Mouse (Mus musculus) adipocyte (in vitro differentiated cells): ENCODE measurements at regions not wholly inside any gene's neighbourhood (a gene's known extent, or its start where the extent isn't known, plus 50 kb on each side); places are given as distances from the start of the nearest gene placed in this dataset.
A peak's percentile ranks its signal among the peaks of the same experiment; 100 is the strongest.

Experiments
- DNase-seq: peaks from one replicate; pipeline ENCODE4 v3.0.0-alpha.2; 2016; ENCODE audit warnings: low spot score

DNA sequence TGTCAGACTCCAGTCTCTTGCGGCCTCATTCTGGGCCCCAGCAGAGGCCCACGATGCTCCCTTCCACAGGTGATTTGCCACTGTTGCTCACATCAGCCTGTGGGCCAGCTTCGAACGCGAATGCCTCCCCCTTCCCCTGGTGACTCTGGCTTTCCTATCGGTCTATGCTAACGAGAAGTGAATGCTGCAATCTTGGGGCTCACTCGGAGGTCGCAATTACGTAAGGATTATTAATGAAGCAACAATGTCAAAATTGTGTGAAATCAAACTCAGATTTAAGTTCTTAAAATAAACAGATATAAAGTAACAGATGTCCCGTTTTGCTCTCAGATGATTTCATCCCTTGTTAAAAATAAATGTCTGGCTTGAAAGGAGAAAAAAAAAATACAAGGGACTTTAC, 572.3 kb downstream of the Bnc2 start:
- no peak for DNase-seq

GRCm38 (mm10) chr4:84108592-84108991, 566.5 kb downstream of the Bnc2 start:
- no peak for DNase-seq

- DNase-seq: no peak
Observed at GRCm38 (mm10) chr4:84109771-84110503, 565.1 kb downstream of the Bnc2 start.

- no peak for DNase-seq
Observed at GRCm38 (mm10) chr4:84114162-84115040, 560.7 kb downstream of the Bnc2 start.

- DNase-seq: no peak
Observed at GRCm38 (mm10) chr4:84118284-84118919, 556.7 kb downstream of the Bnc2 start.

DNA sequence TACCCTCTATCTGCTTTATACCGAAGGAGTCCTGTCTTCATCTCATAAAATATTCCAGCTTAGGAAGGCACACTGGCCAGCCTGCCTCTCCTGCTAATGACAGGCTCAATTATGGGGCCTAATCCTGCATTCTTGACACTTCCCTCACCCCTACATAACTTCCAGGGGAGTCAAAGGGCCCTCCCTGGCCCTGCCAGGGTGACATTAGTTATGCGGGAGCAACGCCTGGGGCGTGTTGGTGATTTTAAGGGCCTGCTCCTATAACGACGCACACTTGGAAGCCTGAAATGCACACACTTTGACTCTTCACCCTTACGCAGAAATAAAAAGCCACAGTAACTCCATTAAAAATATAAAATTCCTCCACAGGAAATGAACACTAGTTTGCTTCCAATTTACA, 555.5 kb downstream of the Bnc2 start:
- DNase-seq: no peak

- no peak for DNase-seq
Observed at GRCm38 (mm10) chr4:84120330-84120729, 554.7 kb downstream of the Bnc2 start.

DNA sequence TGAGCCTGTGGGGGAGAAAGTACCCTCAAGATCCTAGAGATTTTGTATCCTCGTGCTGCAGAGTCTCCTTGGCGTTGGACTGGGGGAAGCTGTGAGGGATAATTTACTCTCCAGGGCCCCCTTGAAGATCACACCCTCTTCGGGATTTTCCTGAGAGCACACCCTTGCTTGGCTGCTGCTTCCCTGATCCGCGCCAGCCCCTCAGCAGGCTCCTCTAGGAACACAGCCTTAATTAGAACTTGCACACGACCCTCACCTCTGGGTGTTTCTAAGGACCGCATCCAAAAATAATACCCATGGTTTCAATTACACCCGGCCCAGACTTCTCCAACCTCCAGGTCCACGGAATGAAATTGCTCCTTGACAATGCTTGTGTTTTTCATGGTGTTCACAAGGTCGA, 553.6 kb downstream of the Bnc2 start:
- no peak for DNase-seq

GRCm38 (mm10) chr4:84126400-84126799, 548.7 kb downstream of the Bnc2 start:
- DNase-seq: no peak

DNA sequence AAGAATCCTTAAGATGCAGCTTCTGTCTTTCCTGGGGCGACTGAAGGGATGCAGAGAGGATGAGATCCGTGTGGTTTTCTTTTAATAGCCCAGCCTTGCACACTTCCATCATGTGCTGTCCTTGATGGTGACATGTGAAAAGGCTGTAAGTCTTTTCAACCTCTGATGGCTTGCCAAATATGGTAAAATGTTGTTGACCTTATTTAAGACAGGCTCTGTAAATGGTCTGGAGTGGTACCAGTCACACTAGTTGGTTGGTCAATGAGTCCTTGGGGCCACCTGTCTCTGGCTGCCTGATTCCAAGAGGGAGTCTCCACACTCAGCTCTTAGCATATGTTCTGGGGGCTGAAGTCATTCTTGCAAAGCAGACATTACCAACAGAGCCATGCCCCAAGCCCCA, 547.7 kb downstream of the Bnc2 start:
- DNase-seq: no peak

DNA sequence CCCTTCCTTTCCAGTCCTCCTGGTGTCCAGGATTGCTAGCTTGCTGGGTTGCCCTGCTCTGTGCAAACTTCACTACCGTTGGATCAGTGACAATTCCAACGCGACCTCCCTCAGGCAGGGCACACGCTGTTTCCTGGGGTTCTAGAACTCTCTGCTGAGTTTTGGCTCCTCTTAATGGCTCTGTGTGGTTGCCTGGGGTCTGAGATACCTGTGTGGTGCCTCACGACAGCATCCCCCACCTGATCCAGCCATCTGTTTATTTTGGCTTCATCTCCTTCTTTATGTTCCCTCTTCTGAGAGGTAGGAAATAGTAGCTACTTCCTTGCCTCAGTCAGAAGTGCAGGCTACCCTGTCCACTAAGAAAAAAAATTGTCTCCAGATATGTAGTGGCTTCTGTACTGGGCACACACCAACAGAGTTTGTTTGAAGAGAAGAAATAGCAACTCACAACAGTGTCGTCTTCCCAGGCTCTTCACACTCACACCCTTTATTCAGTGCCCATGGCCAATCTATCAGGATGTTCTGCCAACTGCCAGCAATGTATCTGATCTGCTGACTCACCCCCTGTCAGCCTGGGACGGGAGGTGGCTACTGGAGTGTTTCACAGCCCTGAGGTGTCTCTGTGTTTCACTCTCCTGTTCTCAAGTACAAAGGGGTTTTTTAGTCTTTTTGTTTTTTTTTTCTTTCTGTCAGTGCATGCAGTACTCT, 544.1 kb downstream of the Bnc2 start:
- DNase-seq: peak; percentile 5

- DNase-seq: no peak
Observed at GRCm38 (mm10) chr4:84135740-84136139, 539.3 kb downstream of the Bnc2 start.

GRCm38 (mm10) chr4:84137171-84137919, 537.7 kb downstream of the Bnc2 start:
- DNase-seq: no peak

DNA sequence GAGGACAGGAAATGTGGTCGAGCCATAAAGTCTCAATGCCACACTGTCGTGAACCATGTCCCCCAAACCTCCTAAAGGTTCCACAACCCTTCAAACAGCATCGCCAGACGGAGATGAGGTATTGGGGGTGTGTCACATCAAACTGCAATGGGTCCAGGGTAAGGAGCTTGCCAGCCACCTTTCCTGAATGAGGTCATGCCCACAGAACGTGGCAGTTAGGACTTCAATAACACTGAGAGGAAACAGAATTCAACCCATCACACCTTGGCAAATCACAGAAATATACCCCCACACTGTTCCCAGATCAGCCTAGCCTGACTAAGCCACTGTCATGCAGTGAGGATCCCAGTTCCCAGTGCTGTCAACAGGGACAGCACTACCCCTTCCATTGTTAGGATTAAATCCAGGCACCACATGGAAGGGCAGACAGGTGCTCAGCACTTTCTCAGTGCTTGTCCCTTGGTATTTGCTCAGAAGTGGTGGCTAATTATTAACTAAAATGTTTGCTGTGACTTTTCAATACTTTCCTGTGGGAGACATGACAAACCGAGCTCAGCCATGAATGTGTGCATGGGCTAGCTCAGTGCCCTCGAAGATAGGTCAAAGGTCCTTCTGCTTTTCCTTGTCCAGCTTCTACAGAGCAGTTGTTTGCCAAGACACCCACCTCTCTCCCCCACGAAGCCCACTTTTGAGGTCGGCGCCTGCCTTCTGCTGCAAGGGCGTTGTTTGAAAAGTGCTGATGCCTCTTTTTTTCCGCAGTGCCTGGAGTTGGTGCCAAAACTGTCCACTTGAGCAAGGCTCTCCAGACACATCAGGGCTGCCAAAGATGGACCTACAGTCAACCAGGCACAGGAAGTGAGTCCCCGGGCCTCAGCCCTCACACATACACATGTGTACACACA, 525.7 kb downstream of the Bnc2 start:
- DNase-seq: no peak

DNA sequence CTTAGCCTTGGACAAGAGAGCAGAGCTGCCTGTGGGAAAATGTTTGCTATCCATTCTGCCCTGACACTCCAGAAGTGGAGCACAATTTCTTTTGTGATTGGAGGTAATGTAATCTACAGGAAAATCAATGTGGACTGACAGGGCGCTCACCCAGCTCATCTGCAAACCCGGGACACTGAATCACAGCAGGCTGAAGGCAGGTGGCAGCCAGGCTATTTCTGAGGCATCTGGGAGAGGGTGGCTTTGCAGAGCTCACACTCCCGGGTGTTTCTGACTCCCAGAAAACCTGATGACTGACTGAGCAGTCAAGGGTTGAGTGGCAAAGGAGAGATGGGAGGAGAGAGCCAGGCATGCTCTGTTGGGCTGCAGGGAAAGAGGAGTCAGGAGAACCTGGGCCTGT, 524.4 kb downstream of the Bnc2 start:
- no peak for DNase-seq

DNA sequence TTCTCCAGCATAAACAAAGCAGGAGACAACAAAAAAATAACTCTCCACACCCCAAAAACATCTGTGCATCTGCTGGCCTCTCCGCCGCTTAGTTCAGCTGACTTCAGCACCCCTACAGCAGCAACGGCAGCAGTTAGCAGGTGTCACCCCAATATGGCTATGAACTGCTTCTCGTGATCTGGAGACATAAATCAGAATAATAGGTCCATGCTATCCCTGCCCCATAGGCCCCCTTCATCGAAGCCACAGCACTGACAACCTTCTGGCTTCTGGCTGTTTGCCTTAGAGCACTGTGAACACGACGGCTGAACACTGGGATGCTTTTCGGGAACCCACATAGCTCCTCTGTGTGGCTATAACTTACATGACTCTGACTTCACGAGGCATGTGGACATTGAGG, 523.8 kb downstream of the Bnc2 start:
- DNase-seq: no peak

DNA sequence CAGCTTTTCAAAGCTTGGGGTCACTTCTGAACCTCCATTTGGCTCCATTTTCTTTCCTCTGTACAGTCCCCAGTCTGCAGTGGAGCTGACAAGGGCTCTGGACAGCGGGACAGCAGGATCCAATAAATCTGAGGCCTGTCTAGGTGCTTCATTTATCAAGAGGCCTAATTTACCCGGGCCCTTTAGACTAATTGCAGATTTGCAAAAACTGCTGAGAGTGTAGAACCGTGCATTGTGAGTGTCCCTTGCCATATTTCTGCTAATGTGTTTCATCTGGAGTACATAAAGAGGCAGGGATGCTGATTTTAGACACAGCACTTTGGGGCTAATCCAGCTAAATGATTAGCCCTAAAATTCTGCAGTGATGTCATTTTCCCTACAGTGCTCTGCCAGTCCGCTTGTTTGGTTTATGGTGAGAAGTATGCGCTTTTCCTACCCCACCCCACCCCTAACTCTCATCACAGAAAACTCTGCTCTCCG, 523.1 kb downstream of the Bnc2 start:
- DNase-seq: no peak

DNA sequence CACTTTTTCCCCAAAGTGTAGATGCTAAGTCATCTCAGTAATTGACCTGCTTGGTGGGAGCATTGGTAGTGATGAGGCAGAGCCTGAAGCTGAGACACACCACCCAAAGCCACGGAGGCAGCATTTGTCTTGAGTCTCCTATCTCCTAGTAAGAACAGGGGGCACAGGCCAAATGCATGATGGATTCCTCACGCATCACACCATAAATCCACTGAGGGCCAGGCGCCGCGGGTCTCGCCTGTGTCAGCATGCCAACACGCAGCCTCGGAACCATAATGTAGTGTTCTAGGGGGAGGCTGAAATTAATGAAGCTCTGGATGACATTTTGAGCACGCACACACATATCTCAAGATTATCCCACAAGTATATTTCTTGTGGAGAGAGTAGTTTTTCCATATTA, 521.5 kb downstream of the Bnc2 start:
- no peak for DNase-seq

- DNase-seq: no peak
Observed at GRCm38 (mm10) chr4:84157911-84158647, 517.0 kb downstream of the Bnc2 start.

- DNase-seq: no peak
Observed at GRCm38 (mm10) chr4:84163362-84163761, 511.7 kb downstream of the Bnc2 start.
